Mouse (Mus musculus): ENCODE results near the gene Gsto2.
"Not testable (repeated sequence)": the region's sequence is repeated elsewhere in the genome, so short reads cannot be mapped to it uniquely, and the experiment has no call there.

Gene Gsto2

GRCm38 (mm10) chr19:47865353-47865947, at the start of gene Gsto2:
Gene Gsto2, plus strand, starts transcription at chr19:47865534.
- peak; percentile 93 for DNase-seq (ENCODE audit: low spot score)

GRCm38 (mm10) chr19:47817692-47818091, 47.6 kb upstream of the Gsto2 start:
- no peak for DNase-seq (ENCODE audit: low spot score)

DNA sequence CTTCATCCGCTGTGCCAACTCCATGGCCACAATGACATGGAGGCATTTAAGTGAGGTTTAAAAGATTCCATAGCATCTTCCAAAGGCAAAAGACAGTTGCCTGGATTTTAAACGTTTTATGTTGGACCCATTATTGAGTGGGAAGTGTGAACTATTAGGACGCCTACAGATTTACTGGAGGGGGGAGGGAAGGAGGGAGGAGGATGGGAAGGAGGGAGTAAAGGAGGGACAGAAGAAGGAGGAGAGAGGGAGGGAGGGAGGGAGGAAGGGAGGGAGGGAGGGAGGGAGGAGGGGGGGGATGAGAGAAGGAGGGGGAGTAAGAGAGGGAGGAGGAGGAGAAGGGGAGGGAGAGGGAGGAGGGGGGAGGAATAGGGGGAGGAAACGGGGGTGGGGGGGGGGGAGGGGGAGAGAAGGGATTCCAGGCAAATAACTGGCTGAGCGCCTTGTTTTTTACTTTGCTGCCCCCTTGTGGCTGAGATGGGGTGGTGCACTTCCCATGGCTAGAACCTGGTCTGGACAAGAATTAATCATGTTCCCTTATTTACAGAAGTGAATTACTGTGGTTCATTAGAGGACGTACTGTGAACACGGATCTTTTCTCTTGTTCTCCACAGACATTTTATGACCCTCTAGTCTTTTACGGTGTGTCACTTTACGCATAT, 44.4 kb upstream of the Gsto2 start:
- DNase-seq (ENCODE audit: low spot score) = peak; percentile 79

DNA sequence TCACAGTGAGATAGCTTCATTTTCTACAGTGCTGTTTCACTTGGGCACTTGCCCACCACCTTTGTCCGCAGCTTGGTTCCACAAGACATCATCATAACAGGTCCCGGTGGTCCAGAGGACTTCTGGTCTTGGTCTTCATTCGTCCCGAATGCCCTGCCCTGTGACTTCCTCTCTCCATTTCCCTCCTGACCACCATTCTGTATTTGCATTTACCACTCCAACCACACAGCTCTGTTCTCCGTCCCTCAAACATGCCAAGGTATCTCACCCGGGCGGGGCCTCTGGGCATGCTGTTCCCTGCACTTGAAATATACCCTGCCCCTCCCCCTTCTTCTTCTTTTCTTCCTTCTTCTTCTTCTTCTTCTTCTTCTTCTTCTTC, 43.9 kb upstream of the Gsto2 start:
- DNase-seq (ENCODE audit: low spot score) = no peak

DNA sequence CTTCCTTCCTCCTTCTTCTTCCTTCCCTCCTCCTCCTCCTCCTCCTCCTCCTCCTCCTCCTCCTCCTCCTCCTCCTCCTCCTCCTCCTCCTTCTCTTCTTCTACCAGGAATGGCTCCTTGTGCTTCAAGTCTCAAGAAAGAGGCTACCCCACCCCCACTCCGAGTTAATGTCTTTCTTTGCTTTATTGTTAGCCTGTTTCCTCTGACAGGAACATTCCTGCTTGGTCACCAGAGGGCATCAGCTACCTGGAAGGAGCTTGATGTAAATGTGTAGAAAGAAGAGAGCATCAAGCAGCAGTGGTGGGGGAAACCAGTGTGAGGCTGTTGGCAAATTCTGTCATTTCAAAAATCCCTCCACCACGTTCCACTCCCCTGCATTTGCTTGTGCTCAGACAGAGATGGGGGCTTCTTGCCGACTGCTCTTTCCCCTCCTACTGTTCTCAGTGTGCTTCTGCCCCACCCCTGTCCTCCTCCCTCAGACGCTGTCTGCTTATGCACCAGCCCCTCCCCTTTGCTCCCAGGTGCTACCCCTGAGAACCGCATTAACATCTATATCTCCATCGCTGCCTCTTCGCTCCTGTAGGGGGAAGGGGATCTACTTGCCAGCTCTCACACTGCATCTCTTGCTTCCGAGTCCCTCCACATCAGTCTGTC, 43.1 kb upstream of the Gsto2 start:
- DNase-seq (ENCODE audit: low spot score) = peak; percentile 52

DNA sequence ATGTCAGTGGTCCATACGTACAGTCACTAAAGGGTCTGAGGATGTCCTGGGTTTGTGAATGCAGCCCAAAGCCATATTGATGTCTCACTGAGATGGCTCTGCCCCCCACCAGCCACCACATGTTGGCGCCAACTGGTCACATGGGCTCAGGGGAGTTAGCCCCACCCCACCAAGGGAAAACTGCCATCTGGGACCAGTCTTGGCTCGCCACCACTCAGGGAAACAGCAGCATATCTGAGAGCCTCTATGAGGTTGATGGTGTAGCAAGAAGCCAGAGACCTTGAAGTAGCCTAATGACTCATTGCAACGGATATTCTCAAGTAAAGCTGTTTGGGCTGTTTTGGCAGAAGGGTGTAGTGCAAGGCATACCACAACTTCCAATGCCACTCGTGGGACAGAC, 41.3 kb upstream of the Gsto2 start:
- no peak for DNase-seq (ENCODE audit: low spot score)

DNA sequence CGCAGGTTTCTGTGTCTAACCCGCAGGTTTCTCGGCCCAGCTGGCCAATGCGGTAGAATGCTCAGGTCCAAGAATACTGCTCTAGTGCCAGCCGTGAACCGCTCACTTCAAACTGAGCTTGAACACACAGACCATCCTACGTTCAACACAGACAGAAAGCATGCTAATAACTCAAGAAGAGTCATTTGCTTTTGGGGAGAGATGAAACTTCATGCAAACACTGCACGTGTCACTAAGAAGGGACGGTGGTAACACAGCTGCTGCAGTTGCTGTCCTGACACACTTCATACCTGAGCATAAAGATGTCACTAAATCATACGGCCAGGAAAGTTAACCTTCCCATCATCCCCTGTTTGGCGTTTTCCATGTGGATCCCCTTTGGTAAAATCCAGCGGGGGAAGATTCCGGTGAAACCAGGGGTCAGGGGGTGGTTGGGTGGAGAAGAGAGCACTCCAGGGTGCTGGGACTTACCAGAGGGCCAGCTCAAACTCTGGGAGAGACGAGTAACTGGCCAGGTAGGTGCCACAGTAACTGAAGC, 35.4 kb upstream of the Gsto2 start:
- no peak for DNase-seq (ENCODE audit: low spot score)

- no peak for DNase-seq (ENCODE audit: low spot score)
Measured at GRCm38 (mm10) chr19:47831111-47831510, 34.2 kb upstream of the Gsto2 start.

DNA sequence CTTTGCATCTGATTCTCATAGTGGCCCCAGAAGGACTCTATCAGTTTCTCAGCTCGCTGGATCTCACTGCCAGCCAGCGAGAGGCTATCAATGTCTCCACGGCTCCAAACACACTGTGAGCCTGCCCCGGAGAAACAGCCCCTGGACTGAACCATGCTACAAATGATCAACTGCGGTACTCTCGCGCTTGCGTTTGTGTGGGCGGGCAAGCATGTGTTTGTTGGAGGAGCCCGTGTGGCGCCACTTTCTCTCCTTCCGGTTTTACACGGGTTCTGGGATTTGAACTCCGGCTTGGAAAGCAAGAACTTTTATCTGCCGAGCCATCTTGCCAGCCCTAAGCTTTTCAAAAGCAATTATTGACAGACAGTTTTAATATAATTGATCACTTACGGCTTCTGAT, 33.0 kb upstream of the Gsto2 start:
- no peak for DNase-seq (ENCODE audit: low spot score)

DNA sequence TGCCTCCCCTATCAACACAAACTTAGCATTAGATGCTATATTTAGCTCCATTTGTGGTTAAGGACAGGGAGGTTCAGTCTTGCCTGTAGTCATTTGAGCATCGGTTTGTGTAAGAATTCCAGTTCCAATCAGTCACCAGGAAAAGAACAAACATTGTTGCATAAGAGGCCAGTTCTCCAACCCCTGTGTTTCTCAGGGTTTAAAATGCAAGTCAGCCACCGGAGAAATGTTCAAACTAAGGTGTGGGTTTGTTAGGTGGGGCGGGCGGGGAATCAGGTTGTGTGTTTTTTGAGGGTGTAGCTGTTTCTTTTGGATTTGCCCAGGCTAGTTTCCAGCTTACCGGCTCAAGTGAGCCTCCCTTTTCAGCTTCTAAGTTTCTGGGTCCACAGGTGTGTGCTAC, 30.7 kb upstream of the Gsto2 start:
- DNase-seq (ENCODE audit: low spot score) = no peak

GRCm38 (mm10) chr19:47835776-47836175, 29.6 kb upstream of the Gsto2 start:
- no peak for DNase-seq (ENCODE audit: low spot score)

DNA sequence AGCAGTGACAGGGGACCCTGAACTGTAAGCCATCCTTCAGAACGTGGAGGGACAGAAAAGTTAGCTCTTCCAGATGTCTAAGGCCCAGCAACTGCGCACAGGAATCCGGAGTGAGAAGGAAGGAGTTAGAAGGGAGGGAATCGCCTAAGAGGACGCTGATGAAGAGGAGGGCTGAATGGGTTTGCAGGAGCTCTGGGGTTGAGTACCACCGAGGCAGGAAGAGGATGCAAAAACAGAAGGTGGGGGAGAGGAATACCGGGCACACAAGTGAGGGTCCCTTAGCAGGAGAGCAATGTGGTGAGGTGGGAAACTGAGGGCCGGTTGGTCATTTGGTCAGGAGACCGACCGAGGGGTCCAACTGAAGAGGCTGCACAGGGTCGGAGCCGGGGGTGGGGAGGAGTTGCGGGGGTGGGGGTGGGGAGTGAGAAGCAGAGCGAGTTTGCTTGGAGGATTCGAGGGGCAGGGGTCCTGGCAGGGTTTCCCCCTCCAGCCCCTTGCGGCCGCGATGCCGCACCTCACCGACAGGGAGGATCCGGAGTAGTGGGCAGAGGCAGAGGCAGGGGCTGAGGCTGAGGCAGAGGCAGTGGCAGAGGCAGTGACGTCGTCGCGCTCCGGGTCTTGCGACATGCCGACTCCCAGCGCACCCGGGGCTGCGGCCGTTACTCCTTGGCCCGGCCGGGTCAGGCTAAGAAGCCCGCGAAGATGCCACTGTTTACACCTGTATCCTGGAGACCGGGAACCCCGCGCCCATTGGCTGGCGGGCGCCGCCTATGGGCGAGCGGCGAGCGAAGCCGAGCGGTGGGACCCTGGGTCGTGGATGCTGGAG, 28.4 kb upstream of the Gsto2 start:
- peak; percentile 80 for DNase-seq (ENCODE audit: low spot score)

DNA sequence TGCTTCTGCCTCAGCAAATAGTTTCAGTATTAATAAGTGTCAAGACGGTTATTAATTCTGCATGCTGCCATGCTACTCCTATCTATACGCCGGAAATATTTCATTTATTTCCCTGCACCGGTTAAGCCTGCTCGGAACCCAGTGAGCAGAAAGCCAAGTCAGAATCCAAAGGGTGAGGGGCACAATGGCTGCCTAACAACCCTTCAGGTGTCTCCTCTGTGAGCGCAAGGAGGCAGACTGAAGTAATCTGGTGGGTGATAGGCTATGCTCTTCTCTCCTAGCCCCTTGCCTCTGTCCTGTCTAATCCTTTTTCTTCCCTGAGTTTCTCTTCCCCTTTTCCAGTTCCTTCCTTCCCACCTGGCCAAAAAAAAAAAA, 27.8 kb upstream of the Gsto2 start:
- DNase-seq (ENCODE audit: low spot score) = no peak

- not testable (repeated sequence) for DNase-seq (ENCODE audit: low spot score)
Measured at GRCm38 (mm10) chr19:47841234-47841633, 24.1 kb upstream of the Gsto2 start.

GRCm38 (mm10) chr19:47849735-47850134, 15.6 kb upstream of the Gsto2 start:
- DNase-seq (ENCODE audit: low spot score) = no peak

GRCm38 (mm10) chr19:47852131-47852530, 13.2 kb upstream of the Gsto2 start:
- DNase-seq (ENCODE audit: low spot score) = not testable (repeated sequence)

- no peak for DNase-seq (ENCODE audit: low spot score)
Measured at GRCm38 (mm10) chr19:47853053-47853452, 12.3 kb upstream of the Gsto2 start.

DNA sequence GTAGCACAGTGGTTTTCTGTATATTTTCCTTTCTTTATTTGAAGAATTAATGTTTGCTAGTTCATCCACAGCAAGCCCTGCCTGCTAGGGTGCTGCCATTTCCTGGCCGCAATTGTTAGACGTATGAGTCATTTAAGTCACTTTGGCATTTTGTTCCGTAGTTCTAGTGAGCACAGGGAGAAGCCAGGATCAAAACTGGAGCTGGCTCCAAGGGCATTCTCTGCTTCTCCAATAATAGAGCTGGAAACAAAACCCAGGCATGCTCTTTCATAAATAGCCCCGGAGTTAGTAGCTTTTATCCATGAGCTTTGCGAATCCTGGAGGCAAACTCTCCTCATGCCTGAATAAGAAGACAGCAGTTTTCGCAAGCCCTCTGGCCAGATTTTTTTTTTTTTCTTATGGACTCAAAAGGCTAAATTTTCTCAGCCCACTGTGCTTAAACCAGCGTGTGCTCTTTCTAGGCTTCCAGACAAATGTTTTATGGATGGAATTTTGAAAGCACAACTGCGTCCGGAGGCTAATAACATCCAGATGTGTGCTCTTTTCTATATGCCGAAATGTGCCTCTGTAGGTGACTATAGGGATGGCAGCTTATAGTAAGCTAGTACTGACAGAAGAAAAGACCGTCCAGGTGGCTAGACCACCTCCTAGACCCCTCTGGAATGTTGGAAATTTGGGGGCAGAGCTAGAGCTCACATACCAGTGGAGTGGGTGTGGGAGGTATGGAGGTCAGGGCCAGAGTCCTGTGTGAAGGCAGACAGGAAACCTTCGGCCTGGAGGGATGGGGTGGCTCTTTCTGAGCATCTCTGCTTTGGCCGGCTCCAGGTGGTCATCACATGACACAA, 11.2 kb upstream of the Gsto2 start:
- DNase-seq (ENCODE audit: low spot score) = no peak

DNA sequence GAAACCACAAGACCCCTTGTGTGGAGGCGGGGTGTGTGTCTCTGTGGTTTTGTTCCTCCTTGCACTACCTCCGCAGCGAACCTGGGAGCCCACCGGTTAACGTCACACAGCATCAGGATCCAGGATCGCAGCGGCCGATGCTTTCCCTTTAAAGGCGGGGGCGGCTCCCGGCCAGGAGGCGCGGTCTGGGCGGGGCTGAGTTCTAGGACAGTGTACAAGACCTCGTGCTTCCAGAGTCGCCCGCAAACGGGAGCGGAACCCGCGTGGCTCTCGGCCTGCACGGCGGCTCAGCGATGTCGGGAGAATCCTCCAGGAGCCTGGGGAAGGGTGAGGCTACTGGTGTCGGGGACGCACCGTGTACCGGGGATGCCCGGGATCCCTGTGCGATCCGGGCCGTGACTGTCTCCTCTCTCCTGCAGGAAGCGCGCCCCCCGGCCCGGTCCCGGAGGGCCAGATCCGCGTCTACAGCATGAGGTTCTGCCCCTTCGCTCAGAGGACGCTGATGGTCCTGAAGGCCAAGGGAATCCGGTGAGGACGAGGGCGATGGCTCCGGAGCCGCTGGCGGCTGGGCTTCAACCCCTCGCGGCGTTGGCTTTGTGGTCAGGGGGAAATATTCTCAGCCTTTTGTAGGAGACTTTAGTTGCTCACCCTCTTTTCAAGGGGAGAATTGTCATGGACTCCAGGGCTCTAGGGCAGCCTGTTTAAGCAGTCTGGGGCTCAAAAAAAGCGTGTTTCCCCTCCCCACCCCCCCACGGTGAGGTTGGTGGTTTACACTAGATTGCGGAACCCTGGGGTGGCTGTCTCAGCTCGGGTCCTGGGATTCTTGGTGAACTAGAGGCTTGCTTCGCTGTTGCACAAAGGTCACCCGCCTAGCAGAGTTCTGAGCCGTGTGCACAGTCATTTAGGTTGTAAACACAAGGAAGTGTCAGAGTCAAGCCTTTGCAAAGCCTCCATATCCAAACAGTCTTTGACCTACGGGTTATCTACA, 10.2 kb upstream of the Gsto2 start, which contains the start of gene Gsto1:
Gene Gsto1, plus strand, starts transcription at position 175 of the 988 bp plus-strand sequence.
- DNase-seq (ENCODE audit: low spot score) = peak; percentile 94

Data from testis, postnatal 10 days (tissue).